Mouse (Mus musculus) hindbrain, postnatal 0 days (tissue): ENCODE measurements around the gene Il17d. TPM values are rescaled to one million over a fixed set of nuclear protein-coding genes. Genes with fewer than 3 reads are reported as not detected.

Experiments used
- ATAC-seq: fragments of 200-750 bp; cut with Nextera tagmentation; 2 replicates; pipeline ENCODE4 v1.8.0; 2017; ENCODE audit warnings: mild to moderate bottlenecking, moderate TSS enrichment, moderate library complexity
- DNase-seq: peaks from one replicate; pipeline ENCODE4 v3.0.0-alpha.2; 2015; ENCODE audit warnings: low spot score
- H3K27ac ChIP-seq: fragments of 300-500 bp; sonication (generic); 2 replicates; pipeline ENCODE4 v1.5.1; 2014; ENCODE audit warnings: mild to moderate bottlenecking
- H3K27me3 ChIP-seq: fragments of 300-500 bp; sonication (generic); 2 replicates; pipeline ENCODE4 v1.6.1; 2014; ENCODE audit warnings: low read length, mixed read lengths; ENCODE audit not compliant: insufficient read depth
- H3K36me3 ChIP-seq: fragments of 300-500 bp; sonication (generic); 2 replicates; pipeline ENCODE4 v1.6.1; 2014; ENCODE audit warnings: low read length, mixed read lengths; ENCODE audit not compliant: insufficient read depth
- H3K4me1 ChIP-seq: fragments of 300-500 bp; sonication (generic); 2 replicates; pipeline ENCODE4 v1.6.1; 2014; ENCODE audit warnings: antibody characterized with exemption, low read length, mixed read lengths; ENCODE audit not compliant: insufficient read depth
- H3K4me2 ChIP-seq: fragments of 300-500 bp; sonication (generic); 2 replicates; pipeline ENCODE4 v1.6.1; 2014; ENCODE audit warnings: low read depth, mild to moderate bottlenecking, low read length, moderate library complexity, mixed read lengths
- H3K4me3 ChIP-seq: fragments of 300-500 bp; sonication (generic); 2 replicates; pipeline ENCODE4 v1.5.1; 2014; ENCODE audit warnings: low read length
- H3K9ac ChIP-seq: fragments of 300-500 bp; sonication (generic); replicated peaks from 2 replicates; pipeline ENCODE4 v1.6.1; 2014; ENCODE audit warnings: mild to moderate bottlenecking, low read length, moderate library complexity, mixed read lengths
- H3K9me3 ChIP-seq: fragments of 300-500 bp; sonication (generic); 2 replicates; pipeline ENCODE4 v1.6.1; 2016; ENCODE audit warnings: low read length, mixed read lengths
- CTCF ChIP-seq: IDR thresholded peaks from 2 replicates; pipeline ENCODE4 v1.5.1; 2016; ENCODE audit warnings: antibody characterized with exemption, control low read depth, low read depth
- WGBS: fragments of 180-500 bp; shearing (Covaris S2); extraction: QIAGEN DNeasy Blood & Tissue Kit; methylation state at CpG from one replicate; pipeline ENCODE4 v1.1.7; 2014; 5-methylcytosine and 5-hydroxymethylcytosine counted together
- polyA plus RNA-seq: library from polyadenylated mRNA; unstranded; fragments of >200 nt; fragmentation: Nextera tagmentation; extraction: Ambion mirVana; gene quantifications from 2 replicates; pipeline ENCODE4 v1.2.1, GENCODE M21; 2015
- total RNA-seq: library from RNA; depleted of rRNA; stranded (reverse); fragments of >200 nt; gene quantifications from 2 replicates; pipeline ENCODE4 v1.2.3, GENCODE M21; 2014

Gene Il17d
- total and polyA plus RNA-seq, 2 experiments from 2014 or later, result 6.1 to 35.8 TPM

GRCm38 (mm10) chr14:57527598-57527997 lies 3.0 kb downstream of the Il17d start:
- H3K4me3 ChIP-seq, result no peak overlapping the region
- DNase-seq, result no peak
- no peaks in the 10 kb centered on the region for H3K27me3 ChIP-seq
- no peak overlapping the region for H3K27ac ChIP-seq
- H3K9me3 ChIP-seq, result no peaks in the 10 kb centered on the region
- no peak for TF ChIP-seq CTCF
- no peak overlapping the region for H3K4me2 ChIP-seq
- no peaks in the 10 kb centered on the region for H3K4me1 ChIP-seq
- WGBS, result 49% methylated on average over 2 of the region's 2 CpGs
- ATAC-seq, result no peak
- H3K9ac ChIP-seq, result no peak overlapping the region
- no peaks in the 10 kb centered on the region for H3K36me3 ChIP-seq

GRCm38 (mm10) chr14:57529086-57529785 lies 4.7 kb downstream of the Il17d start:
- H3K4me1 ChIP-seq, result peaks cover 5% of the 10 kb centered on the region; the same call in 1 of the 2 replicates
- no peak overlapping the region for H3K27ac ChIP-seq
- no peaks in the 10 kb centered on the region for H3K36me3 ChIP-seq
- DNase-seq, result no peak
- 54% methylated on average over 10 of the region's 10 CpGs for WGBS
- H3K4me2 ChIP-seq, result no peak overlapping the region
- no peaks in the 10 kb centered on the region for H3K27me3 ChIP-seq
- no peak overlapping the region for H3K4me3 ChIP-seq
- H3K9ac ChIP-seq, result no peak overlapping the region
- ATAC-seq, result no peak
- H3K9me3 ChIP-seq, result no peaks in the 10 kb centered on the region
- no peak for TF ChIP-seq CTCF

DNA sequence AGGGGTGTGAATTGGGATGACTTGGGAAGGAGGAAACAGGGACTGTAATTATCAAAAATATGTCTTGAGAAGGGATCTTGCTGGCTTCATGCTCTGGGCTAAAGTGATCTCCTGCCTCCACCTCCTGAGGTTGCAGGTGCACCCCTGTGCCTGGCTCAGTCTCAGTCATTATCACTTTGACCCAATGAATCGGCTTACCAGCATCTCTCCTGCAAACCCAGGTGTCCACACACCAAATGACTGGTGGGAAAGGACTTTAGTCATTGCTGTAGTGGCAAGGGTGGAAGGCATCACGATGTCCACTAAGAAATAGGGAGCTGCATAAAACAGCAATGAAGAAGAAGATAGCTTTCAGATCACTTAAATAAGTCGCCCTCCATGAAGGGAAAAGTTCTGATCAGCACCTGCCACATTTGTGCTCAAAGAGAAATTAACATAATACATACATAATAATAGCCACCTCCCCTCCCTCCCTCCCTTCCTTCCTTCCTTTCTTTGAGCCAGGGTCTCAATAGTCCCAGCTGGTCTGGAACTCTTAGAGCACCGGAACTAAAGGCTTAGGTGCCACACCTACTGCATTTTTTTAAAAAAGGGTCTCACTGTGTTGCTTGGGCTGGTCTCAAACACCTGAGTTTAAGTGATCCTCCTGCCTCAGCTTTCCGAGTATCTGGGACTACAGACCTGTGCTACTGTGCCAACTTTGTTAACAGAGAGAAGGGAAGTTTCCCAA lies 5.4 kb downstream of the Il17d start:
- no peak for ATAC-seq
- no peaks in the 10 kb centered on the region for H3K36me3 ChIP-seq
- DNase-seq, result no peak
- WGBS, result 64% methylated on average over 5 of the region's 5 CpGs
- TF ChIP-seq CTCF, result no peak
- no peak overlapping the region for H3K27ac ChIP-seq
- no peaks in the 10 kb centered on the region for H3K9me3 ChIP-seq
- no peak overlapping the region for H3K4me2 ChIP-seq
- H3K27me3 ChIP-seq, result no peaks in the 10 kb centered on the region
- H3K4me1 ChIP-seq, result peaks cover 12% of the 10 kb centered on the region
- no peak overlapping the region for H3K4me3 ChIP-seq
- H3K9ac ChIP-seq, result no peak overlapping the region

DNA sequence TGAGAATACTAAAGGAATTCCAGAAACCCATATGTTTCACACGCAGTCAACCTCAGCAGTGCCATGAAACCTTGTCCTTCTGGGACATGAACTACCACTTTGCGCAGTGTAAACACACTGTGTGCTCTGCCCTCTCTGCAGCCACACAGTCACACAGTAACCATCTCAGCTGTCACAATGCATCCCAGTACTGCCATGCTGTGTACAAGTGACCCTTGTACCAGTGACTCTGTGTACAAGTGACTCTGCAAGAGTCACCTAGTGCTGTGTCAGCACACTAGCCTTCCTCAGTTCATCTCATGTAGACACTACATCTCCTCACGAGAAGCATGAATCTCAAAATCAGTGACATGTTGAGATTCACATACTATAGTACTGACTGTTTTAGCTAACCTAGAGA lies 8.0 kb downstream of the Il17d start:
- 96% methylated on average over 3 of the region's 3 CpGs for WGBS

DNA sequence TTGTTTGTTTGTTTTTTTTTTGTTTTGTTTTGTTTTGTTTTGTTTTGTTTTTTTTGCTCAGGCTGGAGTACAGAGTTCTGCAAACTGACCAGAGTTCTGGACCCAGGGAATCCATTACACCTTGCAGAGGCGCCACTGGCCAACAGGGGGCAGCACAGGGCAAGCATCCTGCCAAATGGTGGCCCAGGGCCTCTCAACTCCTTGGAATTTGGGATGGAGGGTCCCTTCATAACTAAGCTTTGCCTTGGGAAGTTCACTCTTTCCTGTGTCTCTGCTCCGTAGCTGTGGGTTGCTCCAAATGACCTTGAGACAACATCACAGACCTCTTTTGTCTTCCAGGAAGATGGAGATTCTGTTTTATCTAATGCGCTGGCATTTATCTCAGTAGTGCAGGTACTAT lies 8.6 kb downstream of the Il17d start:
- Histone ChIP-seq H3K4me3 (no peak overlapping the region), H3K27ac (no peak overlapping the region), H3K4me2 (no peak overlapping the region), H3K27me3 (no peaks in the 10 kb centered on the region), H3K36me3 (no peaks in the 10 kb centered on the region), H3K9ac (no peak overlapping the region), H3K9me3 (no peaks in the 10 kb centered on the region), H3K4me1 (peaks cover 28% of the 10 kb centered on the region)
- DNase-seq (peak; percentile 43), ATAC-seq (no peak)
- 51% methylated on average over 3 of the region's 3 CpGs for WGBS
- TF ChIP-seq CTCF, result peak; percentile 83

More for the DNA sequence above, 8.0 kb downstream of the Il17d start:
- Histone ChIP-seq H3K9ac (no peak overlapping the region), H3K4me2 (no peak overlapping the region), H3K9me3 (no peaks in the 10 kb centered on the region), H3K4me1 (peaks cover 24% of the 10 kb centered on the region), H3K36me3 (no peaks in the 10 kb centered on the region), H3K4me3 (no peak overlapping the region), H3K27ac (no peak overlapping the region), H3K27me3 (no peaks in the 10 kb centered on the region)
- DNase-seq (no peak), ATAC-seq (no peak)
- no peak for TF ChIP-seq CTCF

DNA sequence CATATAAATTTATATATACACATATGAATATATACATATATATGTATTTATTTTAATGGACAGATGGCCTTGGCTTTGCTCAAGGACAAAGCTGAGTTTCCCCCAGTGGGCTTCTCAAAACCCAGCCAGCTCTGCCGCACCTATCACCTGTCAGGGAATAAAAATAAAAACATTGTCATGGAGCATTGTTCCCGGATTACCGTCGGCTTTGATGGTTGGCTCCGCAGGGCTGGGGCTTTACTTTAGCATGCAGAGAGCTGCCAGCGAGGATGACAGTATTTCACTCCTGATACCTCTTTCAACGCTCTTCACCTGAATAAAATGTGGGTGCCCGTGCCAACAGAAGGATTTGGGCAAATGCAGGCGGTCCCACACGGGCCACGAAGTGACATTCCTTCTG lies 9.3 kb downstream of the Il17d start:
- ATAC-seq (no peak), DNase-seq (peak; percentile 7)
- Histone ChIP-seq H3K4me1 (peaks cover 28% of the 10 kb centered on the region), H3K4me2 (no peak overlapping the region), H3K4me3 (no peak overlapping the region), H3K27me3 (no peaks in the 10 kb centered on the region), H3K9me3 (no peaks in the 10 kb centered on the region), H3K9ac (no peak overlapping the region), H3K36me3 (no peaks in the 10 kb centered on the region), H3K27ac (no peak overlapping the region)
- 23% methylated on average over 11 of the region's 11 CpGs for WGBS
- TF ChIP-seq CTCF, result no peak

GRCm38 (mm10) chr14:57534346-57534745 lies 9.8 kb downstream of the Il17d start:
- no peaks in the 10 kb centered on the region for H3K9me3 ChIP-seq
- peaks cover 28% of the 10 kb centered on the region for H3K4me1 ChIP-seq
- H3K36me3 ChIP-seq, result no peaks in the 10 kb centered on the region
- no peak overlapping the region; the same call in 1 of the 2 replicates for H3K9ac ChIP-seq
- DNase-seq (no peak), ATAC-seq (no peak)
- no peak overlapping the region for H3K4me2 ChIP-seq
- H3K27ac ChIP-seq, result peak overlapping the region; percentile 68; the same call in 1 of the 2 replicates
- H3K4me3 ChIP-seq, result no peak overlapping the region
- no peaks in the 10 kb centered on the region for H3K27me3 ChIP-seq
- TF ChIP-seq CTCF, result no peak
- WGBS, result 13% methylated on average over 5 of the region's 5 CpGs
